Mouse (Mus musculus) ovary, adult 10 weeks (tissue): ENCODE measurements around the gene Siah1b. TPM values are rescaled to one million over a fixed set of nuclear protein-coding genes. Genes with fewer than 3 reads are reported as not detected.

ENCODE experiments used
- polyA plus RNA-seq: library from polyadenylated mRNA; stranded (reverse); fragments of 350-450 nt; fragmentation: Illumina TruSeq; extraction: RNeasy Lipid Tissue Mini Kit (QIAGEN cat#74804); gene quantifications from one replicate; pipeline ENCODE4 v1.2.3, GENCODE M21; 2014

Gene Siah1b
- polyA plus RNA-seq: 23.2 TPM

DNA sequence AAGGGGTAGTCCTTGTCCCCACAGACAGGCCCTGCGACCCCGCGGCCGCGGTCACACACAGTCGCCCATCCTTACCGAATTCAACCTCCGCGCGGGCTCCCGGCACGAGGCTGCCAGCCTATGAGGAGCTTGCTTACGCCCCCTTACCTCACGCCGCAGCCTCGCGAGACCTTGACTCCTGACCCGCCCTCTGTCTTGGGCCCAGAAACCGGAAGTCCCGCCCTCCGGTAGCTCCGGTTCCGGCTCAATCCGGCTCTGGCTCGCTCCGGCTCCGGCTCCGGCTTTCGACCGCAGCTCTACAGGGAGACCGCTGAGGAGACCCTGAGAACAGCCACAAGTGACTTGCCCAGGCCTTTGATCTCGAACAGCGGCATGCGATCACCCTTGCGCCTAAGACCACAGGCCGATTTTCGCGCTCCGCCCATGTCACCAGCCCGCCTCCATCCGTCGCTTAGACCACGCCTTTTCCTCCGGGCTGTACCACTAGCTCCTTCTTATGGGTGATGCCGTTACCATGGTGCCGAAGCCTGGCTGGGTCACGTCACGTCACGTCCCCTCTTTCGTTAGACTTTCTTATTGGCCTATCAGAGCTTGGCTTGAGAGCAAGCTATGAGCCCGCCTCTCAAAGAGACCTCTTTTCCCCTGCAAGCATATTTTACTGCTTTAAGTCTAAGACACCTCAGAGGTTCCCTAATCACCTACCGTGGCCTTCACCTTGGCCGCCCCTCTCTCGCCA is at the start of gene Siah1b:
Siah1b (minus strand) TSS at position 454 of the 736 bp plus-strand sequence.

DNA sequence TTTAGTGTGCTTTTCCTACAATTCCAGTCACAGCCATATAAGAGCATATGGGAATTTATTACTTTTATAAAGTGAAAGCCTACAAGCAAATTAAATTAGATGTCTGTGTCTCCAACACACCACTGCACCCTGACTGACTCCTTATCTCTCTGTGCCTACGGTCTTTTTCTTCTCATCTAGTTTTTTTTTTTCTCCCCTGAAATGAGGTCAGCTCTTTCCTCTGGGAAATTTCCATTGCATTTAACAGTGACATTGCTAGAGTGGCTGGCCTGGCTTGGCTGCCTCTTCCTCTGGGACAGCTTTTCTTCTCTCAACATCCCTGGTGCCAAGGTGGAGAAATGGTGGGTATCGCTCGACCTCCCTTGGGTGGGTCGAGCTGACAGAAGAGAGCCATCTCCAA is 12.3 kb upstream of the Siah1b start, which contains the start of gene Cltrn:
Cltrn (plus strand) TSS at position 249 of the 400 bp plus-strand sequence.

DNA sequence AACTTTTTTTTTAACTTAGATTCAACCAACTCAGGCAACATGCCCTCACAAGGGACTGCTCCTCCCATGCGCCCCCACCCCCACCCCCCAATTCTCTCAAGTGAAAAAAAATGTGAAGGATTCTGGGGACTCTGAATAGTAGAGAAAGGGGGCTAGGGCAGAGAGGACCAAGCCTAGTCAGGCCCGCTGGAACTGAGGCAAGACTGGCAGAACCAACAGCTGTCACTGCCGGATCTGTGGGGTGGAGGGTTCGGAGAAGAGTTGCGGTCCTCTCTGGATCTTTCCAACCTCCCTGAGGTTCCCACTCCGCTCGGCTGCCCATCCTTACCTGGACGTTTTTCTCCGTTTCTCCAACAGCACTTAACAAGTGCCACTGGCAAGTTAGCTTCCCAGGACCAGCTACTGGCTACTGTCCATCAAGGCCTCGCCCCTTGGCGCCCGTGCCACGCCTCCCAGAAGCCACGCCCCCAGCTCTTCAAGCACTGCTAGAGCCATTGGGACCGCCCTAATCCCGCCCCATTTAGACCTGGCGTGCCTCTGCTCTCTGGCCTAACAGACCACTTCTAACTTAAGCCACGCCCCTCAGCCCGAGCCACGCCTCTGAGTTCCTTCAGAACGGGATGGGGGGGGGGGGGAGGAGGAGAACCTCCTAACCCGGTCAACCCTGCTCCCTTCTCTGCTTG is 48.5 kb downstream of the Siah1b start, which contains the start of gene Car5b:
Car5b (minus strand) TSS at position 391 of the 683 bp plus-strand sequence.

Other genes with a start within 250 kb of the Siah1b start
- gene Ap1s2, start 167.5 kb downstream of the Siah1b start, polyA plus RNA-seq: 218 TPM
- 82.0 TPM for gene Zrsr2, start 117.8 kb downstream of the Siah1b start, polyA plus RNA-seq
- 8.4 TPM for gene Car5b, start 48.5 kb downstream of the Siah1b start, polyA plus RNA-seq
- gene Cltrn, start 12.3 kb upstream of the Siah1b start, polyA plus RNA-seq: not detected
- gene Ace2, start 62.8 kb upstream of the Siah1b start, polyA plus RNA-seq: 11.9 TPM
- gene Bmx, start 181.7 kb upstream of the Siah1b start, polyA plus RNA-seq: 3.2 TPM
- 26.2 TPM for gene Pir, start 192.9 kb upstream of the Siah1b start, polyA plus RNA-seq